Mouse (Mus musculus) inflammation-experienced regulatory T-cells (primary cell): ENCODE data around the gene Csdc2. TPM values are rescaled to one million over a fixed set of nuclear protein-coding genes. Genes with fewer than 3 reads are reported as not detected.

Source experiments
- polyA plus RNA-seq, 2 experiments: library from polyadenylated mRNA; unstranded; fragments of 100-300 nt; shearing (Covaris generic); gene quantifications; one replicate each; pipeline ENCODE4 v1.2.1; 2017

Csdc2 gene
- under 1 TPM in 1 of 2 experiments, not detected in 1; 0.27 TPM for polyA plus RNA-seq

DNA sequence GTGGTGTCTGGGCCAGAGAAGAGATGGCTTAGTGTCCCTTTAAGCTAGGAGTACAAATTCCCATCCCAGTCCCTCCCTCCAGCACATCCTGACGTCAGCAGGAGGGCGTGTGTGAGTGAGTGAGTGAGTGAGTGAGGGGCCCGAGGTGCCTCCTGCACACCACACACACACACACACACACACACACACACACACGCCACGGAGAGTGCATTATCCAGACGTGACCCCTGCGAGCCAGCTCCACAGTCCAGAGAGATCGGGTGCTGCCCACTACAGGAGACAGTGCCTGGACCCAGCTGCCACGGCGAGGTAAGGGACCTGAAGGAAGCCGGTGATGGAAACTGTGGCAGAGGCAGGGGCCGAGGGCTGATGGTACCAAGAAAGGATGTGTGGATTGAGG, at the start of gene Csdc2:
Gene Csdc2, plus strand, starts transcription at position 81 of the 400 bp plus-strand sequence.

GRCm38 (mm10) chr15:81925760-81926445, 10.7 kb upstream of the Csdc2 start, which contains the start of gene Polr3h:
Gene Polr3h (minus strand): TSS chr15:81926240.

DNA sequence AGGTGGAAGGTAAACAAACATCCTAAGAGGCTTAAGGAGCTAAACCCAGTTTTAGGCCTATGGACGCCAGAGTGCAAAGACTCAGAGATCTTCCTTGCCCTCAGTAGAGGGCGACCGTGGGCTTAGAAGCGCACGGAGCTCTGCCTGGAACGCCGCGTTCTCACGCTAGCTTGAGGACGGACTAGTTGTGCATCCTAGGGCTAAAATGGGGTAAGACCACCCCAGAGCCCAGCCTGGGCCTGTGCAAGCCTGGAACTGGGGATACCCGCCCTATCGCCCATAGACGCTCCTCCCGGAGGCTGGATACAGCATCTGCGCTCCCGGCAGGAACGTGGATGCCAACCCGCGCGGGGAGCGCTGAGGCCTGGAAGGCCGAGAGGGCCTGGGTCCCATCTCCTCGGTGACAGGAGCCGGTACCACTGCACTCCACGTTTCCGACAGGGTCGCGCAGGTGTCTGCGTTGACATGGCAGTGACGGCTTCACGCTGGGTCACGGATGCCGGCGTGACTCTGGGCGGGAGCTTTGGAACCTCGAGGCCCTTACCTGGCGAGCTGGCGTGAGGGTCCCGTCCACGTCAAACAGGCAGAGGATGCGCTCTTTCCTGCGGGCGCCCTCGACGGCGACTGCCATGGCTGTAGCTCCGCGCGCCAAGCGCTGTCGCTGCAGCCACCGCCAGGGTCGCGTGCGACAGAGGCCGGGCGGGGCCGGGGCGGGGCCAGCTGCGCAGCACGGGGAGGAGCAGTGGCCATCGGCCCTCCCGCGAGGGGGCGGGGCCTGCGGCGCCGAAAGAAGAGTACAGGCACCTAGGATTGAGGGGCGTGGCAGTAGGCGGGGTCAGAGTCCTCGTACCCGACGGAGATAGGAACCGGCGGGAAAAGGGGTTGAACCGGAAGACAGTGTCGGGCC, 23.9 kb downstream of the Csdc2 start, which contains the start of gene Pmm1:
Gene Pmm1, minus strand, starts transcription at position 760 of the 907 bp plus-strand sequence.

GRCm38 (mm10) chr15:81980321-81980720, 43.8 kb downstream of the Csdc2 start, which contains the start of gene 1700029P11Rik:
Gene 1700029P11Rik (plus strand): TSS chr15:81980540.

DNA sequence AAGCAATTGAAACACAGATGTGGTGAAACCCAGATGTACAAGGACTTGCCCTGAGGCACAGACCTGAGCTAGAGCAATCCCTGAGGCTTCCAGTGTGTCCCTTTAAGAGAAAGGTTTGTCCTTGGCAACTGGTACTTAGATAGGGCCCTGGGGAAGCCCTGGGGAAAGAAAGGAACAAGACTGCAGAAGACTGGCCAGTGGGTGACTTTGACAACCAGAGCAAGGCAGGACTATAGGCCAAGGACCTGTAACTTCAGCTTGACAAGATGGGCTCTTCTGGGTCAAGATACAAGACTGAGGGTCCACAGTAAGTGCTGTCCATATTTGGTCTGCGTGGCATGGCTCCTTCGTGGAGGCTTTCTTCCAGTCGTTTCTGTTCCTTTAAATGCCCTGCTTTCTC, 51.1 kb downstream of the Csdc2 start, which contains the start of gene Xrcc6:
Gene Xrcc6, plus strand, starts transcription at position 190 of the 400 bp plus-strand sequence.

Other genes starting within 250 kb of the Csdc2 start
- 1 to 10 TPM; 1.6 to 7.7 TPM for gene Chadl, start 239.5 kb upstream of the Csdc2 start, polyA plus RNA-seq
- gene Zc3h7b, start 191.7 kb upstream of the Csdc2 start, polyA plus RNA-seq, result 1 to 10 TPM; 6.9 to 7.0 TPM
- 10 to 100 TPM; 73.0 to 76.2 TPM for gene Rangap1, start 191.2 kb upstream of the Csdc2 start, polyA plus RNA-seq
- gene Tef, start 134.3 kb upstream of the Csdc2 start, polyA plus RNA-seq, result 10 to 100 TPM; 30.5 to 32.8 TPM
- gene Tob2, start 78.0 kb upstream of the Csdc2 start, polyA plus RNA-seq, result 10 to 100 TPM; 75.8 to 78.2 TPM
- gene Phf5a, start 64.8 kb upstream of the Csdc2 start, polyA plus RNA-seq, result 10 to 100 TPM; 83.1 to 92.8 TPM
- gene Aco2, start 64.5 kb upstream of the Csdc2 start, polyA plus RNA-seq, result 100 to 1,000 TPM; 122 to 127 TPM
- gene Polr3h, start 10.5 kb upstream of the Csdc2 start, polyA plus RNA-seq, result 10 to 100 TPM; 53.2 to 55.8 TPM
- 10 to 100 TPM; 13.0 to 16.0 TPM for gene Pmm1, start 24.2 kb downstream of the Csdc2 start, polyA plus RNA-seq
- gene 1700029P11Rik, start 43.8 kb downstream of the Csdc2 start, polyA plus RNA-seq, result not detected
- 10 to 100 TPM; 62.0 to 77.7 TPM for gene Xrcc6, start 51.1 kb downstream of the Csdc2 start, polyA plus RNA-seq
- 10 to 100 TPM; 37.2 to 48.3 TPM for gene Desi1, start 97.1 kb downstream of the Csdc2 start, polyA plus RNA-seq
- gene Snu13, start 110.8 kb downstream of the Csdc2 start, polyA plus RNA-seq, result 100 to 1,000 TPM; 136 to 218 TPM
- gene 4930407I10Rik, start 122.4 kb downstream of the Csdc2 start, polyA plus RNA-seq, result under 1 TPM in 1 of 2 experiments, not detected in 1; 0.70 TPM
- 1 to 10 TPM in 1 of 2 experiments, under 1 TPM in 1; 0.14 to 1.4 TPM for gene Mei1, start 133.2 kb downstream of the Csdc2 start, polyA plus RNA-seq
- gene Ccdc134, start 191.2 kb downstream of the Csdc2 start, polyA plus RNA-seq, result 10 to 100 TPM; 26.9 to 37.1 TPM
- gene Srebf2, start 210.4 kb downstream of the Csdc2 start, polyA plus RNA-seq, result 100 to 1,000 TPM; 108 to 135 TPM